Mouse (Mus musculus): ENCODE measurements at regions not wholly inside any gene's neighbourhood (a gene's known extent, or its start where the extent isn't known, plus 50 kb on each side); places are given as distances from the start of the nearest gene placed in this dataset.

GRCm38 (mm10) chr10:54269785-54270184 is 193.4 kb upstream of the Man1a start:
- Histone ChIP-seq H3K27me3 (no peaks in the 10 kb centered on the region), H3K4me1 (replicated peaks) (no peaks in the 10 kb centered on the region), H3K9ac (no peak overlapping the region), H3K4me2 (no peak overlapping the region), H3K9me3 (no peaks in the 10 kb centered on the region), H3K27ac (replicated peaks) (no peak overlapping the region), H3K4me3 (no peak overlapping the region), H3K36me3 (no peaks in the 10 kb centered on the region)
- no peak for ATAC-seq (ENCODE audit: low FRiP score, low read depth)
- WGBS, result 89% methylated on average over 1 of the region's 1 CpGs

GRCm38 (mm10) chr10:54269354-54269753 is 192.9 kb upstream of the Man1a start:
- Histone ChIP-seq H3K4me1 (replicated peaks) (no peaks in the 10 kb centered on the region), H3K36me3 (no peaks in the 10 kb centered on the region), H3K27ac (replicated peaks) (no peak overlapping the region), H3K9me3 (no peaks in the 10 kb centered on the region), H3K9ac (no peak overlapping the region), H3K4me2 (no peak overlapping the region), H3K27me3 (no peaks in the 10 kb centered on the region), H3K4me3 (no peak overlapping the region)
- no peak for ATAC-seq (ENCODE audit: low FRiP score, low read depth)

GRCm38 (mm10) chr10:54266656-54267055 is 190.2 kb upstream of the Man1a start:
- H3K36me3 ChIP-seq, result no peaks in the 10 kb centered on the region
- no peaks in the 10 kb centered on the region for H3K4me1 ChIP-seq (replicated peaks)
- H3K9me3 ChIP-seq, result no peaks in the 10 kb centered on the region
- H3K27ac ChIP-seq (replicated peaks), result no peak overlapping the region
- no peak for ATAC-seq (ENCODE audit: low FRiP score, low read depth)
- no peak overlapping the region for H3K4me3 ChIP-seq
- no peak overlapping the region for H3K9ac ChIP-seq
- no peak overlapping the region for H3K4me2 ChIP-seq
- no peaks in the 10 kb centered on the region for H3K27me3 ChIP-seq
- WGBS, result 93% methylated on average over 4 of the region's 4 CpGs

- no peaks in the 10 kb centered on the region for H3K9me3 ChIP-seq
- ATAC-seq (ENCODE audit: low FRiP score, low read depth), result no peak
- H3K4me1 ChIP-seq (replicated peaks), result no peaks in the 10 kb centered on the region
- 73% methylated on average over 1 of the region's 1 CpGs for WGBS
- H3K4me2 ChIP-seq, result no peak overlapping the region
- H3K4me3 ChIP-seq, result no peak overlapping the region
- H3K27me3 ChIP-seq, result no peaks in the 10 kb centered on the region
- no peak overlapping the region for H3K9ac ChIP-seq
- H3K27ac ChIP-seq (replicated peaks), result no peak overlapping the region
- H3K36me3 ChIP-seq, result no peaks in the 10 kb centered on the region
Observed at GRCm38 (mm10) chr10:54254874-54255641, 178.6 kb upstream of the Man1a start.

- Histone ChIP-seq H3K4me1 (replicated peaks) (no peaks in the 10 kb centered on the region), H3K4me2 (no peak overlapping the region), H3K4me3 (no peak overlapping the region), H3K27ac (replicated peaks) (no peak overlapping the region), H3K9ac (no peak overlapping the region), H3K27me3 (no peaks in the 10 kb centered on the region), H3K9me3 (no peaks in the 10 kb centered on the region), H3K36me3 (no peaks in the 10 kb centered on the region)
- no peak for ATAC-seq (ENCODE audit: low FRiP score, low read depth)
Observed at GRCm38 (mm10) chr10:54244995-54245394, 168.6 kb upstream of the Man1a start.

GRCm38 (mm10) chr10:54202362-54202761 is 126.0 kb upstream of the Man1a start:
- no peak for ATAC-seq (ENCODE audit: low FRiP score, low read depth)
- H3K27me3 ChIP-seq, result no peaks in the 10 kb centered on the region
- no peaks in the 10 kb centered on the region for H3K9me3 ChIP-seq
- no peak overlapping the region for H3K4me3 ChIP-seq
- H3K4me2 ChIP-seq, result no peak overlapping the region
- 86% methylated on average over 3 of the region's 3 CpGs for WGBS
- H3K9ac ChIP-seq, result no peak overlapping the region
- no peaks in the 10 kb centered on the region for H3K36me3 ChIP-seq
- no peaks in the 10 kb centered on the region for H3K4me1 ChIP-seq (replicated peaks)
- H3K27ac ChIP-seq (replicated peaks), result no peak overlapping the region

GRCm38 (mm10) chr10:54201727-54202126 is 125.3 kb upstream of the Man1a start:
- H3K9me3 ChIP-seq, result no peaks in the 10 kb centered on the region
- no peak overlapping the region for H3K27ac ChIP-seq (replicated peaks)
- H3K4me1 ChIP-seq (replicated peaks), result no peaks in the 10 kb centered on the region
- no peaks in the 10 kb centered on the region for H3K36me3 ChIP-seq
- no peaks in the 10 kb centered on the region for H3K27me3 ChIP-seq
- no peak overlapping the region for H3K4me2 ChIP-seq
- ATAC-seq (ENCODE audit: low FRiP score, low read depth), result no peak
- H3K4me3 ChIP-seq, result no peak overlapping the region
- H3K9ac ChIP-seq, result no peak overlapping the region

- H3K4me1 ChIP-seq (replicated peaks), result no peaks in the 10 kb centered on the region
- no peak overlapping the region for H3K9ac ChIP-seq
- ATAC-seq (ENCODE audit: low FRiP score, low read depth), result no peak
- no peak overlapping the region for H3K4me3 ChIP-seq
- no peak overlapping the region for H3K4me2 ChIP-seq
- H3K36me3 ChIP-seq, result no peaks in the 10 kb centered on the region
- 65% methylated on average over 1 of the region's 1 CpGs for WGBS
- no peaks in the 10 kb centered on the region for H3K27me3 ChIP-seq
- no peaks in the 10 kb centered on the region for H3K9me3 ChIP-seq
- H3K27ac ChIP-seq (replicated peaks), result no peak overlapping the region
Observed at GRCm38 (mm10) chr10:54182670-54183069, 106.3 kb upstream of the Man1a start.

GRCm38 (mm10) chr10:54169320-54169719 is 92.9 kb upstream of the Man1a start:
- peak; percentile 81; the same call in 1 of the 2 replicates for ATAC-seq (ENCODE audit: low FRiP score, low read depth)
- Histone ChIP-seq H3K4me3 (no peak overlapping the region), H3K4me1 (replicated peaks) (peaks cover 8% of the 10 kb centered on the region; the same call in 1 of the 2 replicates), H3K36me3 (no peaks in the 10 kb centered on the region), H3K9me3 (no peaks in the 10 kb centered on the region), H3K27me3 (no peaks in the 10 kb centered on the region), H3K4me2 (no peak overlapping the region), H3K27ac (replicated peaks) (no peak overlapping the region), H3K9ac (no peak overlapping the region)
- 41% methylated on average over 7 of the region's 7 CpGs for WGBS

- no peaks in the 10 kb centered on the region for H3K27me3 ChIP-seq
- no peaks in the 10 kb centered on the region for H3K9me3 ChIP-seq
- H3K36me3 ChIP-seq, result no peaks in the 10 kb centered on the region
- no peak overlapping the region for H3K27ac ChIP-seq (replicated peaks)
- H3K4me3 ChIP-seq, result no peak overlapping the region
- ATAC-seq (ENCODE audit: low FRiP score, low read depth), result no peak
- no peaks in the 10 kb centered on the region for H3K4me1 ChIP-seq (replicated peaks)
- H3K4me2 ChIP-seq, result no peak overlapping the region
- H3K9ac ChIP-seq, result no peak overlapping the region
- WGBS, result 93% methylated on average over 11 of the region's 11 CpGs
Observed at GRCm38 (mm10) chr10:54161091-54161742, 84.8 kb upstream of the Man1a start.

GRCm38 (mm10) chr10:54153928-54154327 is 77.5 kb upstream of the Man1a start:
- Histone ChIP-seq H3K9ac (no peak overlapping the region), H3K9me3 (no peaks in the 10 kb centered on the region), H3K27me3 (no peaks in the 10 kb centered on the region), H3K4me2 (no peak overlapping the region), H3K36me3 (no peaks in the 10 kb centered on the region), H3K4me3 (no peak overlapping the region), H3K27ac (replicated peaks) (no peak overlapping the region), H3K4me1 (replicated peaks) (no peaks in the 10 kb centered on the region)
- no peak for ATAC-seq (ENCODE audit: low FRiP score, low read depth)
- WGBS, result 98% methylated on average over 1 of the region's 1 CpGs

- no peaks in the 10 kb centered on the region for H3K27me3 ChIP-seq
- H3K9me3 ChIP-seq, result no peaks in the 10 kb centered on the region
- no peak for ATAC-seq (ENCODE audit: low FRiP score, low read depth)
- no peak overlapping the region for H3K4me3 ChIP-seq
- no peak overlapping the region for H3K9ac ChIP-seq
- H3K4me2 ChIP-seq, result no peak overlapping the region
- no peaks in the 10 kb centered on the region for H3K4me1 ChIP-seq (replicated peaks)
- 91% methylated on average over 3 of the region's 3 CpGs for WGBS
- no peak overlapping the region for H3K27ac ChIP-seq (replicated peaks)
- no peaks in the 10 kb centered on the region for H3K36me3 ChIP-seq
Observed at GRCm38 (mm10) chr10:54132634-54133033, 56.2 kb upstream of the Man1a start.
